Mouse (Mus musculus) ES-E14 (cell line): ENCODE results near the gene Sgms1. TPM values are rescaled to one million over a fixed set of nuclear protein-coding genes. Genes with fewer than 3 reads are reported as not detected.

Source experiments
- DNase-seq: peaks from one replicate; pipeline ENCODE4 v3.0.0-alpha.2; 2013; ENCODE audit warnings: low read depth, low spot score
- H3K27ac ChIP-seq: 2 replicates; pipeline ENCODE4 v1.5.1; 2012; ENCODE audit warnings: low read depth, mild to moderate bottlenecking, low read length, moderate library complexity, mixed read lengths; ENCODE audit not compliant: poor library complexity, insufficient read depth, severe bottlenecking
- H3K36me3 ChIP-seq: 2 replicates; pipeline ENCODE4 v1.6.1; 2012; ENCODE audit warnings: mild to moderate bottlenecking, low read length, moderate library complexity, mixed read lengths; ENCODE audit not compliant: control insufficient read depth, poor library complexity, insufficient read depth, severe bottlenecking
- H3K4me1 ChIP-seq, 2 experiments: fragments of 150-350 bp in 1 of 2; sonication (generic) in 1 of 2; 2 replicates each; pipeline ENCODE4 v1.6.1; 2012; ENCODE audit warnings: low read length in 2 of 2, mild to moderate bottlenecking in 1 of 2, mixed read lengths in 1 of 2; ENCODE audit not compliant: control insufficient read depth in 2 of 2, insufficient read depth in 2 of 2, poor library complexity in 1 of 2
- H3K4me3 ChIP-seq, 2 experiments: fragments of 150-350 bp in 1 of 2; sonication (generic) in 1 of 2; 2 replicates each; pipeline ENCODE4 v1.5.1; 2012; ENCODE audit warnings: low read length in 2 of 2, low read depth in 1 of 2, mild to moderate bottlenecking in 1 of 2, mixed read lengths in 1 of 2; ENCODE audit not compliant: insufficient read depth in 1 of 2, poor library complexity in 1 of 2, severe bottlenecking in 1 of 2
- H3K9ac ChIP-seq: 2 replicates; pipeline ENCODE4 v1.6.1; 2012; ENCODE audit warnings: low read depth, mild to moderate bottlenecking, low read length, mixed read lengths; ENCODE audit not compliant: poor library complexity, insufficient read depth, severe bottlenecking
- H3K9me3 ChIP-seq: fragments of 150-350 bp; sonication (generic); 2 replicates; pipeline ENCODE4 v1.6.1; 2012; ENCODE audit warnings: low read depth, mild to moderate bottlenecking, low read length; ENCODE audit not compliant: control insufficient read depth, insufficient read depth
- CHD2 ChIP-seq: IDR thresholded peaks from 2 replicates; pipeline ENCODE4 v1.6.1; 2014; ENCODE audit warnings: mild to moderate bottlenecking, low read depth, low read length, inconsistent platforms
- HCFC1 ChIP-seq: IDR thresholded peaks from 2 replicates; pipeline ENCODE4 v1.6.1; 2012; ENCODE audit warnings: low read length, inconsistent platforms, borderline replicate concordance; ENCODE audit not compliant: insufficient read depth
- MAFK ChIP-seq: IDR thresholded peaks from 2 replicates; pipeline ENCODE4 v1.6.1; 2014; ENCODE audit warnings: mild to moderate bottlenecking, low read depth, low read length, inconsistent platforms; ENCODE audit not compliant: insufficient read depth
- ZC3H11A ChIP-seq: IDR thresholded peaks from 2 replicates; pipeline ENCODE4 v1.6.1; 2012; ENCODE audit warnings: low read depth, mild to moderate bottlenecking, inconsistent platforms, low read length, borderline replicate concordance
- ZNF384 ChIP-seq: IDR thresholded peaks from 2 replicates; pipeline ENCODE4 v1.6.1; 2012; ENCODE audit warnings: low read depth, low read length, inconsistent platforms
- in situ Hi-C, 2 experiments: fragments of 600-800 bp; cut with MboI; formaldehyde crosslinking; loops; one replicate each; pipeline ENCODE4 v1.15.1; 2025; ENCODE audit warnings: low sequenced_read_pairs in 2 of 2, inconsistent platforms in 1 of 2; ENCODE audit not compliant: unreplicated experiment in 2 of 2
- total RNA-seq: library from RNA; depleted of rRNA; stranded (reverse); fragments of 300-350 nt; gene quantifications from 2 replicates; pipeline ENCODE4 v1.2.3, GENCODE M21; 2012

Sgms1 gene
- total RNA-seq, 1 experiment = 42.5 TPM

GRCm38 (mm10) chr19:32393758-32394450, 4.4 kb upstream of the Sgms1 start:
- Histone ChIP-seq H3K9ac (no peak overlapping the region), H3K36me3 (no peaks in the 10 kb centered on the region), H3K9me3 (no peaks in the 10 kb centered on the region), H3K4me3 (no peak overlapping the region), H3K27ac (no peak overlapping the region), H3K4me1 (0 out of 4 replicates have a peak, but pooled peaks cover 2 to 4% of the 10 kb centered on the region in 2 experiments)
- in situ Hi-C loops = no loop called here
- TF ChIP-seq HCFC1 = no peak
- TF ChIP-seq ZC3H11A = no peak
- DNase-seq = no peak

DNA sequence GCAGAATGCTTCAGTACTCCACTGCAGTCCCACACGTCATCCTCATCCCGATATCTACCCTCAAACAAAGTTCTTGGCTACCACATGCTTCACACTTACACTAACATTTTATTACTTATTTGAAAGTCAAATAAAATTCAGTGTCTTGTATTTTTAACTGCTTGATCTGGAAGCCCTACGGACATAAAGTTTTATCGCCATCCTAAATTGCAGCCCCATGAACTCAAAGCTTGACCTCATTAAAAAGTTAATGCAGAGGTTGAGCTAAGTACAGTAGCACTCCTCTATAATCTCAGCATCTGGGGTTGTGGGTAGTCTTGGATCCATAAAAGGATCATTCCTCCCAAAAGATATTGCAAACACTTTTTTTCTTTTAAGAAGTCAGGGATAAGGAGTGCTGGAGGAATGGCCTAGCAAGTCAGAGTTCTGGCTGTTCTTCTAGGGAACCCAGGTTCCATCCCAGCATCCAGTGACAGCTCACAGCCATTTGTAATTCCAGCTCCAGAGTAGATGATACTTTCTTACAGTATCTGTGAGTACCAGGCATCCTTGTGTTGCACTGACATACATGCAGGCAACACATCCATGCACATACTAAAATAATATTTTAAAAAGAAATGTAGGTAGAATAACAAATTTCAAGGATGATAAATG, 3.7 kb upstream of the Sgms1 start:
- no peak overlapping the region for H3K9ac ChIP-seq
- H3K36me3 ChIP-seq = no peaks in the 10 kb centered on the region
- DNase-seq = no peak
- TF ChIP-seq ZC3H11A (no peak), HCFC1 (no peak), ZNF384 (no peak), MAFK (no peak), CHD2 (no peak)
- no peak overlapping the region for H3K4me3 ChIP-seq
- in situ Hi-C loops = no loop called here
- 0 out of 4 replicates have a peak, but pooled peaks cover 2 to 4% of the 10 kb centered on the region in 2 experiments for H3K4me1 ChIP-seq
- H3K9me3 ChIP-seq = no peaks in the 10 kb centered on the region
- H3K27ac ChIP-seq = no peak overlapping the region

GRCm38 (mm10) chr19:32391441-32391840, 1.9 kb upstream of the Sgms1 start:
- Histone ChIP-seq H3K4me1 (peaks cover 4 to 8% of the 10 kb centered on the region in 2 experiments; a peak in 1 of 4 replicates), H3K9ac (no peak overlapping the region), H3K9me3 (no peaks in the 10 kb centered on the region), H3K4me3 (no peak overlapping the region), H3K36me3 (no peaks in the 10 kb centered on the region), H3K27ac (no peak overlapping the region)
- in situ Hi-C loops = no loop called here
- no peak for TF ChIP-seq ZNF384
- no peak for TF ChIP-seq CHD2
- TF ChIP-seq MAFK = no peak
- TF ChIP-seq HCFC1 = no peak
- TF ChIP-seq ZC3H11A = no peak
- no peak for DNase-seq

DNA sequence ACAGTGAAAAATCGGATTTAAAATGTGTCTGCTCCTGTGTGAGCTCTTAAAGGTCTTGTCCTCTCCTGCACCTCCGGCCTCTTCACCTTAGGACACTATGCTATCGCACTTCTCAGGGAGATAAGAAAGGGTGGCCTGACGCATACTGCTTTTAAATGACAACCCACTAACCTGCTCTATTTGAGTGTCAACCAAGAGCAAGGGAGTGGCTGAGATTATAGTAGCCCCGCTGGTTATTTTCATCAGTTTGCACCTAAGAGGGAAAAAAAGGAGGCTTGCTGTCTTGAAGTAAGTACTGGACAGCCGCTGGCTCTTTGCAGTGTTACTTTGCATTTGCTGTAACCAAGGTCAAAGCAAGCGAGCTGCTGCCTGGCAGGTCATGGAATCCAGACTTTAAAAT, 602 bp upstream of the Sgms1 start:
- H3K9ac ChIP-seq = peak overlapping the region; percentile 96
- in situ Hi-C loops = no loop called here

More for the DNA sequence above, 602 bp upstream of the Sgms1 start:
- DNase-seq = no peak
- no peaks in the 10 kb centered on the region for H3K9me3 ChIP-seq
- TF ChIP-seq ZNF384 (no peak), CHD2 (no peak), HCFC1 (no peak), ZC3H11A (no peak), MAFK (no peak)
- H3K27ac ChIP-seq = no peak overlapping the region
- peaks cover 4 to 8% of the 10 kb centered on the region in 2 experiments; a peak in 1 of 4 replicates for H3K4me1 ChIP-seq
- H3K36me3 ChIP-seq = no peaks in the 10 kb centered on the region
- peak overlapping the region; percentile 84 to 99 for H3K4me3 ChIP-seq
